Mouse (Mus musculus) embryonic facial prominence, embryonic 10.5 days (tissue): ENCODE data around the gene Hexdc. TPM values are rescaled to one million over a fixed set of nuclear protein-coding genes. Genes with fewer than 3 reads are reported as not detected.

Experiments
- DNase-seq: peaks from one replicate; pipeline ENCODE4 v3.0.0-alpha.2; 2017; ENCODE audit warnings: low spot score
- H3K27ac ChIP-seq: fragments of 300-500 bp; sonication (generic); replicated peaks from 2 replicates; pipeline ENCODE4 v1.5.1; 2016; ENCODE audit warnings: mild to moderate bottlenecking
- H3K27me3 ChIP-seq: fragments of 300-500 bp; sonication (generic); replicated peaks from 2 replicates; pipeline ENCODE4 v1.6.1; 2016; ENCODE audit warnings: low read depth, mild to moderate bottlenecking; ENCODE audit not compliant: poor library complexity, severe bottlenecking
- H3K36me3 ChIP-seq: fragments of 300-500 bp; sonication (generic); replicated peaks from 2 replicates; pipeline ENCODE4 v1.6.1; 2016; ENCODE audit warnings: mild to moderate bottlenecking, moderate library complexity
- H3K4me1 ChIP-seq: fragments of 300-500 bp; sonication (generic); 2 replicates; pipeline ENCODE4 v1.6.1; 2016
- H3K4me3 ChIP-seq: fragments of 300-500 bp; sonication (generic); 2 replicates; pipeline ENCODE4 v1.5.1; 2016; ENCODE audit warnings: mild to moderate bottlenecking, moderate library complexity
- H3K9me3 ChIP-seq: fragments of 300-500 bp; sonication (generic); 2 replicates; pipeline ENCODE4 v1.6.1; 2016; ENCODE audit warnings: mild to moderate bottlenecking
- WGBS: fragments of 180-500 bp; shearing (Covaris S2); methylation state at CpG from one replicate; pipeline ENCODE4 v1.1.7; 2016; 5-methylcytosine and 5-hydroxymethylcytosine counted together
- polyA plus RNA-seq: library from polyadenylated mRNA; unstranded; fragments of >200 nt; fragmentation: Nextera tagmentation; extraction: Ambion mirVana; gene quantifications from 2 replicates; pipeline ENCODE4 v1.2.1, GENCODE M21; 2016

Gene Hexdc
- polyA plus RNA-seq, 1 experiment from 2014 or later: 5.5 TPM

- Histone ChIP-seq H3K27ac (no peak overlapping the region), H3K4me1 (peaks cover 4% of the 10 kb centered on the region), H3K4me3 (no peak overlapping the region), H3K9me3 (no peaks in the 10 kb centered on the region), H3K27me3 (no peaks in the 10 kb centered on the region), H3K36me3 (0 out of 2 replicates have a peak, but pooled peaks cover 10% of the 10 kb centered on the region)
- DNase-seq: no peak
- 58% methylated on average over 2 of the region's 2 CpGs for WGBS
Observed at GRCm38 (mm10) chr11:121198622-121199021, 5.6 kb upstream of the Hexdc start.

GRCm38 (mm10) chr11:121199851-121200250 lies 4.4 kb upstream of the Hexdc start:
- Histone ChIP-seq H3K4me3 (no peak overlapping the region), H3K27ac (no peak overlapping the region), H3K4me1 (peaks cover 11% of the 10 kb centered on the region), H3K36me3 (0 out of 2 replicates have a peak, but pooled peaks cover 10% of the 10 kb centered on the region), H3K9me3 (no peaks in the 10 kb centered on the region), H3K27me3 (no peaks in the 10 kb centered on the region)
- DNase-seq: no peak
- WGBS: 80% methylated on average over 4 of the region's 4 CpGs

- Histone ChIP-seq H3K27me3 (no peaks in the 10 kb centered on the region), H3K9me3 (no peaks in the 10 kb centered on the region), H3K36me3 (0 out of 2 replicates have a peak, but pooled peaks cover 9% of the 10 kb centered on the region), H3K4me3 (no peak overlapping the region), H3K4me1 (peaks cover 17% of the 10 kb centered on the region), H3K27ac (no peak overlapping the region)
- no peak for DNase-seq
- WGBS: 94% methylated on average over 6 of the region's 6 CpGs
Observed at GRCm38 (mm10) chr11:121200781-121201180, 3.5 kb upstream of the Hexdc start.

GRCm38 (mm10) chr11:121201436-121202198 lies 2.6 kb upstream of the Hexdc start:
- peaks cover 17% of the 10 kb centered on the region for H3K4me1 ChIP-seq

GRCm38 (mm10) chr11:121203859-121204160 lies 423 bp upstream of the Hexdc start:
- WGBS: 0% methylated on average over 5 of the region's 5 CpGs
- Histone ChIP-seq H3K36me3 (peaks cover 17% of the 10 kb centered on the region), H3K27me3 (no peaks in the 10 kb centered on the region), H3K9me3 (no peaks in the 10 kb centered on the region), H3K27ac (peak overlapping the region; percentile 95), H3K4me1 (peaks cover 17% of the 10 kb centered on the region), H3K4me3 (peak overlapping the region; percentile 81)
- no peak for DNase-seq

More at GRCm38 (mm10) chr11:121201436-121202198, 2.6 kb upstream of the Hexdc start:
- peak; percentile 34 for DNase-seq
- no peaks in the 10 kb centered on the region for H3K9me3 ChIP-seq
- 74% methylated on average over 11 of the region's 11 CpGs for WGBS
- H3K36me3 ChIP-seq: 0 out of 2 replicates have a peak, but pooled peaks cover 3% of the 10 kb centered on the region
- H3K4me3 ChIP-seq: no peak overlapping the region
- H3K27me3 ChIP-seq: no peaks in the 10 kb centered on the region
- H3K27ac ChIP-seq: no peak overlapping the region

GRCm38 (mm10) chr11:121216831-121217230 lies 12.6 kb downstream of the Hexdc start:
- no peak overlapping the region for H3K27ac ChIP-seq
- no peak overlapping the region for H3K4me3 ChIP-seq
- DNase-seq: no peak
- 91% methylated on average over 3 of the region's 3 CpGs for WGBS
- no peaks in the 10 kb centered on the region for H3K4me1 ChIP-seq
- H3K9me3 ChIP-seq: no peaks in the 10 kb centered on the region
- no peaks in the 10 kb centered on the region for H3K27me3 ChIP-seq
- peaks cover 71% of the 10 kb centered on the region for H3K36me3 ChIP-seq

- H3K36me3 ChIP-seq: peaks cover 87% of the 10 kb centered on the region
- no peak overlapping the region for H3K27ac ChIP-seq
- DNase-seq: no peak
- no peaks in the 10 kb centered on the region for H3K9me3 ChIP-seq
- no peaks in the 10 kb centered on the region for H3K27me3 ChIP-seq
- 93% methylated on average over 11 of the region's 11 CpGs for WGBS
- H3K4me3 ChIP-seq: no peak overlapping the region
- no peaks in the 10 kb centered on the region for H3K4me1 ChIP-seq
Observed at GRCm38 (mm10) chr11:121219776-121220175, 15.5 kb downstream of the Hexdc start.

- no peaks in the 10 kb centered on the region for H3K27me3 ChIP-seq
- peaks cover 96% of the 10 kb centered on the region for H3K36me3 ChIP-seq
- no peak for DNase-seq
- no peaks in the 10 kb centered on the region for H3K9me3 ChIP-seq
- no peaks in the 10 kb centered on the region for H3K4me1 ChIP-seq
- H3K27ac ChIP-seq: no peak overlapping the region
- 88% methylated on average over 5 of the region's 5 CpGs for WGBS
- H3K4me3 ChIP-seq: no peak overlapping the region
Observed at GRCm38 (mm10) chr11:121220771-121221170, 16.5 kb downstream of the Hexdc start.

- Histone ChIP-seq H3K9me3 (no peaks in the 10 kb centered on the region), H3K36me3 (peaks cover 96% of the 10 kb centered on the region), H3K27ac (no peak overlapping the region), H3K4me1 (no peaks in the 10 kb centered on the region), H3K27me3 (no peaks in the 10 kb centered on the region), H3K4me3 (no peak overlapping the region)
- 95% methylated on average over 6 of the region's 6 CpGs for WGBS
- no peak for DNase-seq
Observed at GRCm38 (mm10) chr11:121221321-121222010, 17.2 kb downstream of the Hexdc start.

- no peaks in the 10 kb centered on the region for H3K27me3 ChIP-seq
- H3K9me3 ChIP-seq: no peaks in the 10 kb centered on the region
- H3K36me3 ChIP-seq: peaks cover 45% of the 10 kb centered on the region
- H3K4me3 ChIP-seq: peak overlapping the region; percentile 75
- peaks cover 19% of the 10 kb centered on the region for H3K4me1 ChIP-seq
- 32% methylated on average over 21 of the region's 21 CpGs for WGBS
- DNase-seq: peak; percentile 12
- H3K27ac ChIP-seq: peak overlapping the region; percentile 85
Observed at GRCm38 (mm10) chr11:121228129-121229017, 24.1 kb downstream of the Hexdc start.

GRCm38 (mm10) chr11:121229018-121229439 lies 24.8 kb downstream of the Hexdc start, which contains the start of gene Cybc1:
Gene Cybc1 (minus strand): TSS chr11:121229322.
- peaks cover 19% of the 10 kb centered on the region for H3K4me1 ChIP-seq
- peak within 1 kb of the TSS; percentile 75 for H3K4me3 ChIP-seq
- no peaks in the 10 kb centered on the region for H3K27me3 ChIP-seq
- peaks cover 39% of the 10 kb centered on the region for H3K36me3 ChIP-seq
- under 1% methylated on average over 23 of the region's 23 CpGs for WGBS
- peak within 1 kb of the TSS; percentile 85 for H3K27ac ChIP-seq
- no peaks in the 10 kb centered on the region for H3K9me3 ChIP-seq
- peak; percentile 81 for DNase-seq

- Histone ChIP-seq H3K4me1 (peaks cover 27% of the 10 kb centered on the region), H3K4me3 (no peak overlapping the region), H3K27ac (no peak overlapping the region), H3K9me3 (no peaks in the 10 kb centered on the region), H3K27me3 (no peaks in the 10 kb centered on the region), H3K36me3 (peaks cover 17% of the 10 kb centered on the region)
- DNase-seq: no peak
- 81% methylated on average over 4 of the region's 4 CpGs for WGBS
Observed at GRCm38 (mm10) chr11:121231191-121231590, 27.0 kb downstream of the Hexdc start.
